Mouse (Mus musculus) T-cell, adult 2 months (primary cell): ENCODE measurements around the gene Rnf38.

Source experiments
- DNase-seq: peaks from one replicate; pipeline ENCODE4 v3.0.0; 2022; ENCODE audit warnings: low spot score

Gene Rnf38

GRCm38 (mm10) chr4:44233713-44234003 is at the start of gene Rnf38:
Gene Rnf38 (minus strand): TSS chr4:44233789.
- DNase-seq = no peak

DNA sequence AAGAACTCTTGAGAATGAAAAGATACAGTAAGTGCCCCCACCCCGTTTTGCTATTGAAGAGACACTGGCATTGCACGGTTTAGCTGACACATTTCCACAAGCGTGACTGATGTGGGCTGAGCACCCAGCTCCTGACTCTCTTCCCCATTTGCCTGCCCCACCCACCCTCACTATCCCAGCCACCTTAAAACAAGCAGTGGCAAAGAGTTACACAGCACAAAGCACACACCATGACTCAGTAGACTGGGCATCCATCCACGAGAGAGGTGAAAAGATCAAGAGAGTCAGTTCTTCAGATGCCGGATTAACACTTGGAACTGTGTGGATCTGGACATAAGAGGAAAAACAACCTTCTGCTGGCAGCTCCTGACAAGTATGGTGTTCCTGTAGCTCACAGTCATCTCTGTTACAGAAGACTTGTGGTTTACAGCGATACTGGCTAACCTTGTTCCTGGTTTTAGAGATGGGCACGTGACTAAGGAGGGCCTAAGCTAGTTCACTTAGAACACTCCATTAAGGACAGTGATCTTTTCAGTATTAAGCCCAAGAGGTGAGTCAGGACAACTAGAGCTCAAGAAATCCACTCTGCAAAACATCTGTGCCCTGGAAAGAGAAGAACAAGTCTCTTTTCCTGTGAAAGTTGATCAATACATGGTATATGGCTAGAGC is 48.1 kb upstream of the Rnf38 start:
- DNase-seq = no peak

- peak; percentile 78 for DNase-seq
These were observed 37.5 kb upstream of the Rnf38 start for GRCm38 (mm10) chr4:44271134-44271533.

- DNase-seq = no peak
These were observed 35.8 kb upstream of the Rnf38 start for GRCm38 (mm10) chr4:44269376-44269817.

- DNase-seq = no peak
These were observed 33.8 kb upstream of the Rnf38 start for GRCm38 (mm10) chr4:44267437-44267836.

DNA sequence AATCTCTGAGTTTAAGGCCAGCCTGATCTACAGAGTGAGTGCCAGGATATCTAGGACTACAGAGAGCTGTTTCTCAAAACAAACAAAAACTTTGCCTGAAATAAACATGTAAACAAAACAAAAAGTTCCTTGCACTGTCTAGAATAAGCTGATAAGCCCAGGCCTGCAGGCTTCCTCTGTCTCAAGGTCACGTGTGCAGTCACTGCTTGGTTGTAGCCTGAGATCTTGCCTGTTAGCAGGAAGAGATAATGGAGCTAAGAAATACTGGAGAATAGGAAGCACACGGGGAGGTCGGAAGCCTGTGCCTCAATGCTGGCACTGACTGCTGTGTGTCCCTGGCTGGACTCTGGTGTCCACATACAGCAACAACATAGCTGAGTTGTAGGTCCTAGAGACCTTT is 31.9 kb upstream of the Rnf38 start:
- DNase-seq = no peak

- DNase-seq = peak; percentile 40
These were observed 26.7 kb upstream of the Rnf38 start for GRCm38 (mm10) chr4:44260244-44260643.

DNA sequence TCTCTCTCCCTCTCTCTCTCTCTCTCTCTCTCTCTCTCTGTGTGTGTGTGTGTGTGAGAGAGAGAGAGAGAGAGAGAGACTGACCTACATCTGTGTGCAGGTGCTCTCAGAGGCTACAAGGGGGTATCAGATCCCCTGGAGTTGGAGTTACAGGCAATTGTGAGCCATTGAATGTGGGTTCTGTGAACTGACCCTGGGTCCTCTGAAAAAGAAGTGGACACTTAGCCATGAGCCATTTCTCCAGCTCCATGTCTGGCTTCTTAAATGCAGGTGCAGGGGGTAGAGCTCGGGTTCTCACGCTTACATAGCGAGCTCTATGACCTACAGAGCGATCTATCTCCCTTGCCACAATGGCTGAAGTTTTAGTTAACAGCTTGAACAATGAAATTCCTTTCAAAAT is 25.5 kb upstream of the Rnf38 start:
- DNase-seq = no peak

DNA sequence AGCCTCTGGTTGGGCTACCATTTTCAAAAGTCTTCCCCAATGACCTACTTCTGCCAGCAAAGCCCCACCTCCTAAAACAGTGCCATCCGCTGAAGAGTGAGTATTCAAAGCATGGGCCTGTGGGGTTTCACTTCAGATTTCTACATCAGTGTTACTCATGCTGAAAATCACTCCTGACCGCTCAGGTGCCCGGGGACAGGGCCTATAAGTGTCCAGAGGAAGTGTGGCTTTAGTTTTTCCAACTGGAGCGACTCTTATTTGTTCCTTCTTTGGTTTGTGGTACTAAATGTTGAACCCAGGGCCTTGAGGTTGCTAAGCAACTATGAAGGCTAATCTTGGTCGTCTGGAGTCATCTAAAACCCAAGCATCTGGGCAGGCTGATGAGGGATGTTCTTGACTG is 21.0 kb upstream of the Rnf38 start:
- no peak for DNase-seq

DNA sequence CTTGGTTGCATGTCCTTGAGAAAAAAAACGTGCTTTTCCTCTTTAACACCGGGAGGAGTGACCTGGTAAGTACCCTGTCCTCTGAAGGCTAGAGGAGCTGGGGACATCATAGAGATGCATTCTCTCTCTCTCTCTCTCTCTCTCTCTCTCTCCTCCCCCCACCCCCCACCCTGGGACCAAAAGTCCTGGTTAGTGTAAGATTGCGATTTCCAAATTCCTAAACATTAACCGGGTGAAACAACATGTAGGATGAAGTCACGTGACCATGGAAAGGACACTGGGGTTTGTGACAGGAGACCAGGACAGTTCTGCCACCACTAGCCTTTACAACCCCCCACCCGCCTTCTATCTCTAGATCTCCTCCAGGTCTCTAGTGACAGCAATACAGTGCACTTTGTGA is 19.6 kb upstream of the Rnf38 start:
- DNase-seq = no peak

GRCm38 (mm10) chr4:44251966-44252916 is 18.7 kb upstream of the Rnf38 start:
- DNase-seq = no peak

DNA sequence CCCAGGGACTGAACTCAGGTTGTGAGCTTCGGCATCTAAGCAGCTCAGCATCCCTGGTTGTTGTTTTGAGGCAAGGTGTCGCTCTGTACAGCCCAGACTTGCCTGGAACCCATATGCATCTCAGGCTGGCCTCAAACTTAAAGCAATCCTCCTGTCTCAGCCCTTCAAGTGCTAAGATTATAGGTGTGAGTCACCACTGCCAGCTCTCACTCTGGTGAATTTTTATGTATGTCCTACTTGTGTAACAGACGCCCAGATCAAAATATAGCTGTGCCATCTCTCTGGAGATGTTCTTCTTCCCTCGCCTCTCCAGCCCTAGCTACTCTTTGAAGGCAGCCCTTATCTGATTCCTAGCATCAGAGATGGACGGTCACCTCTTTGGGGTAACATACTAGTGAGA is 17.9 kb upstream of the Rnf38 start:
- DNase-seq = no peak

- no peak for DNase-seq
These were observed 16.1 kb upstream of the Rnf38 start for GRCm38 (mm10) chr4:44249705-44250104.

DNA sequence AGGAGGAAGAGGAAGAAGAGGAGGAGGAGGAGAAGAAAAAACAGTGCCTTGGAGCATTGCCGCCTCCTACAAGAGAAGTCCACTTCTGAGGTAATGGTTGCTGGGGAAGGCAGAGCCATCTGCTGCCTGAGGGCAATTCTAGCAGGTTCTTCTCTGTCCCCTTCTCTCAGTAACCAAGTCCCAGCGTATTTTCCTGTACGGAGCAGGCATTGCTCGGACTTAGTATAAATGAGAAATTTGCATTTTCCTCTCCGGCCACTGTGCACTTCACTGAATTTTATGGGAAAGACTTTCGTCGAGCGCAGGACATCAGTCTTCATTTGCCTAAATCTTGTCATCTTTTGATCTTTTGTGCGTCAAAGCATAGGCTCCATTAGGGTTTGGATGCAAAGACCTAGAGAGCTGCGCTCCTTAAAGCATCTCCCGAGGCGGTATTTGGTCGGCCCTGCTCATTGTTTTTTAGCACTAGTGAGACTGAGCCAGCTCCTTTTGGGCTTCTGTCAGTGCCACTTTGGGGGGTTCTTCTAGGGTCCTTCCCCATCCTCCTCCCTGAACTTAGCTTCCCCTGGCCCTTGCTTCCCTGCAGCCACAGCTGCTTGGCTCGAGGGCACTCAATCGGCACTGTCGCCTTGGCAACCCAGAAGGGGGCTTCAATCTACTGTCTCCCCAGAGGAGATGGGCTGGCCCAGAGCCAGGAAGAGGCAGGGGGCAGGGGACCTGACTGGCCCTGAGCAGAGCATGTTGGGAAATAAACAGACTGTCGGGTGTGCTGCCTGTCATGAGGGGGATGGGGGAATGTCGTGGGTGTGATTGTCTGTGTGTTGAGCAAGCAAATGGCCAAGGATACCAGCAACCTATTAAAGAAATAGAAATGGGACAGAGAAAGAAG is 13.7 kb upstream of the Rnf38 start:
- DNase-seq = no peak

GRCm38 (mm10) chr4:44246285-44246684 is 12.7 kb upstream of the Rnf38 start:
- no peak for DNase-seq

- no peak for DNase-seq
These were observed 8.0 kb upstream of the Rnf38 start for GRCm38 (mm10) chr4:44241638-44242037.

DNA sequence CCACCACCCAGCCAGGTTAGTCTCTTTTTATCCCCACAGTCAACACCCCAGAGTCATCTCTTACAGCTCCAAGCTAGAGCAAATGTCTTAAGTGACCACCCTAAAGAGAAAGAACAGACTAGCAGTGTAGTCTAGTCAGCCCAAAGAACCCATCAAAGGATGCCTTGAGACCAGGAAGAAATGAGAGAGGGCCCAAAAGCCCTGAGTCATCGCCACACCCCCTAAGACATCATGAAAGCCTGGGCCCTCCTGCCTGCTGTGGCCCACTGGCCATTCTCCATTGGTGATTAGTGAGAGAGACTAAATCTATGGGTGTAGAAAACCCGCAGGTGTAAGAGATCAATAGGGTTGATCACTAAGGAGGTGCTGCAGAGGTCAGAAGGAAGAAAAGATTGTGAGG is 2.4 kb upstream of the Rnf38 start:
- no peak for DNase-seq

- DNase-seq = peak; percentile 83
These were observed 646 bp upstream of the Rnf38 start for GRCm38 (mm10) chr4:44234004-44234866.

DNA sequence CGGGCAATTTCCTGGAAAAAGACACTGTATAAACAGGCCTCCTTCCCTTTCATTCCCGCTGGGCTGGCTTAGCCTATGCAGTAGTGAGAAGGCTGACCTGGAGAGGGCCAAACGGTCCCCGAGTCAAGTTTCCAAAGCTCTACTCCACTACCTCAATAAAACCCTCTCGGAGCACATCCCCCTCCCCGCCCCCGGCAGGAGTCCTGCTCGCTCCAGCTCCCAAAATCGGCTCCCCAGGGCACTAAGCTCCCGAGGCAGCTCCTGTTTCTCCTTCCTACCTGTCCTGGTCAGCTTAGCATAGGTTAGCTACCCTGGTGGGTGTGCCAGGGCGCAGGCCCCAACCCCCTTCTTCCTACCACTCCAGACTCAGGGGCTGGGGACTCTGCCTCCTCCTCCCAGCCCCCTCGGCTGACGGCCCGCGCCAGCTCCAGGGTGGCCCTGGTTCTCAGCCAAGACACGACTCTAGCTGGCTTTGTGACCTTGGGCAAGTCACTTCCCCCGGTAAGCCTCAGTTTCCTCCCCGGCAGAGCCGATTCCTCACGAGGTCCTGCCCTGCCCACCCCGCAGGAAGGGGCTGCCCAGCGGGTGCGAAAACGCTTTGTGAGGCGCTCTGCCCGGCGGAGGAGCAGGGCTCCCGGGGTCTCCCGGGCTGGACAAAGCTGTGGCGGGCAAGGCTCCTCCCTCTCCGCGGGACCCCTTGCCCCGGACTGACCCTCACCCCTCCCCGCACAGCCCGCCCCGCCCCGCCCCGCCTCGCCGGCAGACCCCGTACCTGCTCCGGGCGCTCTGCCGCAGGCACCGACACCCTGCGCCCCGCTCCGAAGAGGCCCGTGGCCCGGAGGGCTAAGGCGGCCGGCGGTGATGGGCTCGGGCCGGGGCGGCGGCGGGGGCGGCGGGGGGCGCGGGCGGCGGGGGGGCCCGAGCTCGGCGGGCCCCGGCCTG is 547 bp downstream of the Rnf38 start:
- peak; percentile 28 for DNase-seq

GRCm38 (mm10) chr4:44225128-44225527 is 8.5 kb downstream of the Rnf38 start:
- no peak for DNase-seq
